Mouse (Mus musculus): ENCODE measurements at regions not wholly inside any gene's neighbourhood (a gene's known extent, or its start where the extent isn't known, plus 50 kb on each side); places are given as distances from the start of the nearest gene placed in this dataset.

GRCm38 (mm10) chr16:63084021-63084756, 230.1 kb downstream of the Pros1 start:
- 73% methylated on average over 10 of the region's 10 CpGs for WGBS
- Histone ChIP-seq H3K4me3 (ENCODE audit: low read depth, low read length) (no peak overlapping the region), H3K9ac (replicated peaks; ENCODE audit: low read length) (no peak overlapping the region), H3K27me3 (ENCODE audit: control insufficient read depth, insufficient read depth, low read length) (no peaks in the 10 kb centered on the region), H3K27ac (replicated peaks; ENCODE audit: low read depth, low read length) (no peak overlapping the region), H3K9me3 (replicated peaks; ENCODE audit: control insufficient read depth, low read length) (no peaks in the 10 kb centered on the region), H3K36me3 (replicated peaks; ENCODE audit: control insufficient read depth, insufficient read depth, low read depth, low read length) (no peaks in the 10 kb centered on the region), H3K4me1 (ENCODE audit: control insufficient read depth, insufficient read depth, low read length) (no peaks in the 10 kb centered on the region), H3K4me2 (ENCODE audit: low read depth, low read length) (no peak overlapping the region)
- DNase-seq (ENCODE audit: low spot score): no peak
- ATAC-seq (replicated peaks; ENCODE audit: insufficient number of reproducible peaks, low FRiP score, low TSS enrichment, low read depth): no peak

- H3K4me2 ChIP-seq (ENCODE audit: low read depth, low read length): no peak overlapping the region
- H3K9me3 ChIP-seq (replicated peaks; ENCODE audit: control insufficient read depth, low read length): no peaks in the 10 kb centered on the region
- H3K4me3 ChIP-seq (ENCODE audit: low read depth, low read length): no peak overlapping the region
- no peaks in the 10 kb centered on the region for H3K4me1 ChIP-seq (ENCODE audit: control insufficient read depth, insufficient read depth, low read length)
- no peak overlapping the region for H3K9ac ChIP-seq (replicated peaks; ENCODE audit: low read length)
- H3K27me3 ChIP-seq (ENCODE audit: control insufficient read depth, insufficient read depth, low read length): no peaks in the 10 kb centered on the region
- WGBS: 87% methylated on average over 9 of the region's 9 CpGs
- ATAC-seq (replicated peaks; ENCODE audit: insufficient number of reproducible peaks, low FRiP score, low TSS enrichment, low read depth): no peak
- H3K36me3 ChIP-seq (replicated peaks; ENCODE audit: control insufficient read depth, insufficient read depth, low read depth, low read length): no peaks in the 10 kb centered on the region
- DNase-seq (ENCODE audit: low spot score): no peak
- no peak overlapping the region for H3K27ac ChIP-seq (replicated peaks; ENCODE audit: low read depth, low read length)
Measured at GRCm38 (mm10) chr16:63086086-63086796, 232.1 kb downstream of the Pros1 start.

GRCm38 (mm10) chr16:63091471-63092300, 237.6 kb downstream of the Pros1 start:
- no peaks in the 10 kb centered on the region for H3K9me3 ChIP-seq (replicated peaks; ENCODE audit: control insufficient read depth, low read length)
- H3K4me3 ChIP-seq (ENCODE audit: low read depth, low read length): no peak overlapping the region
- ATAC-seq (replicated peaks; ENCODE audit: insufficient number of reproducible peaks, low FRiP score, low TSS enrichment, low read depth) (peak; percentile 72; the same call in 1 of the 2 replicates), DNase-seq (ENCODE audit: low spot score) (peak; percentile 26)
- H3K4me1 ChIP-seq (ENCODE audit: control insufficient read depth, insufficient read depth, low read length): no peaks in the 10 kb centered on the region
- H3K27ac ChIP-seq (replicated peaks; ENCODE audit: low read depth, low read length): no peak overlapping the region
- WGBS: 55% methylated on average over 11 of the region's 11 CpGs
- no peaks in the 10 kb centered on the region for H3K36me3 ChIP-seq (replicated peaks; ENCODE audit: control insufficient read depth, insufficient read depth, low read depth, low read length)
- H3K4me2 ChIP-seq (ENCODE audit: low read depth, low read length): no peak overlapping the region
- H3K27me3 ChIP-seq (ENCODE audit: control insufficient read depth, insufficient read depth, low read length): no peaks in the 10 kb centered on the region
- H3K9ac ChIP-seq (replicated peaks; ENCODE audit: low read length): no peak overlapping the region

DNA sequence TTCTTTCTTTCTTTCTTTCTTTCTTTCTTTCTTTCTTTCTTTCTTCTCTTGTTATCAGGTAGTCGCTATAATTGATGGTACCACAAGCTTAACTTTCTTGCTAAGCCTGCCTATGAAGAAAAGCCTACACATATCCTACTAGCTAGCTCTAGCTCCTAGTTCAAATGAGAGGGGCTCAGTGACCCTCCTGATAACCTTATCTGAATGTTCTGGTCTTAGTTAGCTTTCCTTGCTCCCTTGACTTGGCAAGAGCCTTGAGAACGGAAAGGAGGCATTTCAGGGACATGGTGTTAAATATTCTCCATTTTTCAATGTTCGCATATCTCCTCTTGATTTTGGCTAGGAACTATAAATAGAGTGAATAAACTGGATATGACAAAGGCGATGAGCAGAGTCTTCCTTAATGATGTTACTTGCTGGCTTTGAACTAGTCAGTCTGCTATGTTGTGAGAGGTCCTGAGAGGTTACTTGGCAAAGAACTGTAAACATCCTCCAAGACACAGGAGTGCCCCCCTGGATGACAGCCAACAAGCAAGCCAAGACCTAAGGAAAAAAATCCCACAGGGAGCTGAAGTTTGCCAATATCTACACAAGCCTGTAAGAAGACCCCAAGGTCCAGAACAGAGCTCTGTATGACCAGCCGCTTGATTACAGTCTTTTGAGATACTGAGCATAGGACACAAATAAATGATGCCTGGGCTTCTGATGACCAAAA, 240.2 kb downstream of the Pros1 start:
- ATAC-seq (replicated peaks; ENCODE audit: insufficient number of reproducible peaks, low FRiP score, low TSS enrichment, low read depth): no peak
- 95% methylated on average over 5 of the region's 5 CpGs for WGBS

DNA sequence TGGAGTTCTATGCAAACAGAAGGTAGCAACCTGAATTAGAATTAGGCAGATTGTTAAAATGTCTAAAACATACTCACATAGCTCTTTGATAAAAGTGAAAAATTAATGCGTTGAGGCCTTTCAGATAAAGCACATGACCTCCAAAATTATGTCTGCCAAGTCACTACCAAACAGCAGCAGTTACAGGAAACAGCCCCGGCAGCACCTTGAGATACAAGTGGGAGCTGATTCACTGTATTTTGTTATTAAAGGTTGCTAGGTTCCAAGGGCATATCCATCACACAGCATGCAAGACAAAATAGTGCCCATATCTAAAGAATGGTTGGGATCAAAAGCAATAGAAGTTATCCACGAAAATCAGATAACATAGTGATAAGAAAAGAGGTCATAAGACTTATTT, 248.3 kb downstream of the Pros1 start:
- Histone ChIP-seq H3K27ac (replicated peaks; ENCODE audit: low read depth, low read length) (no peak overlapping the region), H3K4me1 (ENCODE audit: control insufficient read depth, insufficient read depth, low read length) (no peaks in the 10 kb centered on the region), H3K9me3 (replicated peaks; ENCODE audit: control insufficient read depth, low read length) (no peaks in the 10 kb centered on the region), H3K36me3 (replicated peaks; ENCODE audit: control insufficient read depth, insufficient read depth, low read depth, low read length) (no peaks in the 10 kb centered on the region), H3K4me3 (ENCODE audit: low read depth, low read length) (no peak overlapping the region), H3K4me2 (ENCODE audit: low read depth, low read length) (no peak overlapping the region), H3K9ac (replicated peaks; ENCODE audit: low read length) (no peak overlapping the region), H3K27me3 (ENCODE audit: control insufficient read depth, insufficient read depth, low read length) (no peaks in the 10 kb centered on the region)
- DNase-seq (ENCODE audit: low spot score) (no peak), ATAC-seq (replicated peaks; ENCODE audit: insufficient number of reproducible peaks, low FRiP score, low TSS enrichment, low read depth) (no peak)
- 77% methylated on average over 3 of the region's 3 CpGs for WGBS

More for the DNA sequence above, 240.2 kb downstream of the Pros1 start:
- DNase-seq (ENCODE audit: low spot score): no peak
- Histone ChIP-seq H3K9ac (replicated peaks; ENCODE audit: low read length) (no peak overlapping the region), H3K27ac (replicated peaks; ENCODE audit: low read depth, low read length) (no peak overlapping the region), H3K4me2 (ENCODE audit: low read depth, low read length) (no peak overlapping the region), H3K4me1 (ENCODE audit: control insufficient read depth, insufficient read depth, low read length) (no peaks in the 10 kb centered on the region), H3K36me3 (replicated peaks; ENCODE audit: control insufficient read depth, insufficient read depth, low read depth, low read length) (no peaks in the 10 kb centered on the region), H3K4me3 (ENCODE audit: low read depth, low read length) (no peak overlapping the region), H3K27me3 (ENCODE audit: control insufficient read depth, insufficient read depth, low read length) (no peaks in the 10 kb centered on the region), H3K9me3 (replicated peaks; ENCODE audit: control insufficient read depth, low read length) (no peaks in the 10 kb centered on the region)

DNA sequence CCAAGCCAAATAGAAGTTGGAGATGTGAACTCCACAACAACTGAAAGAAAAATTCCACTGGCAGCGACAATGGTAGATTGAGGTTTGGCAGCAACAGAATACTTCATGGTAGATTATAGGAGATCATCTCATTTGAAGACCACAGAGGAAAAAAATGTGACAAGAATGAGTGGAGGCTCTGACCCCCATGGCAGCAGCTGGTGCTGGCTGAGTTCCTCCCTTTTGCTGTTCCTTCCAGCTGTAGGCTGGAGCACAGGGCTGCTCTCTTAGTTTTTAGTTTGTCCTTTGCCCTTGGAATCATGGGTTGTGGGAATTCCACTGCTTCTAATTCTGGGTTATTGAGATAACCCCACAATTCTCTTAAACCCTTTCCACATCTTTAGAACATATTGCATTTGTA, 248.8 kb downstream of the Pros1 start:
- Histone ChIP-seq H3K4me1 (ENCODE audit: control insufficient read depth, insufficient read depth, low read length) (no peaks in the 10 kb centered on the region), H3K36me3 (replicated peaks; ENCODE audit: control insufficient read depth, insufficient read depth, low read depth, low read length) (no peaks in the 10 kb centered on the region), H3K4me2 (ENCODE audit: low read depth, low read length) (no peak overlapping the region), H3K9me3 (replicated peaks; ENCODE audit: control insufficient read depth, low read length) (no peaks in the 10 kb centered on the region), H3K27me3 (ENCODE audit: control insufficient read depth, insufficient read depth, low read length) (no peaks in the 10 kb centered on the region), H3K4me3 (ENCODE audit: low read depth, low read length) (no peak overlapping the region), H3K27ac (replicated peaks; ENCODE audit: low read depth, low read length) (no peak overlapping the region), H3K9ac (replicated peaks; ENCODE audit: low read length) (no peak overlapping the region)
- 93% methylated on average over 1 of the region's 1 CpGs for WGBS
- ATAC-seq (replicated peaks; ENCODE audit: insufficient number of reproducible peaks, low FRiP score, low TSS enrichment, low read depth) (no peak), DNase-seq (ENCODE audit: low spot score) (no peak)

GRCm38 (mm10) chr16:63104383-63104782, 250.3 kb downstream of the Pros1 start:
- no peak overlapping the region for H3K4me2 ChIP-seq (ENCODE audit: low read depth, low read length)
- H3K27ac ChIP-seq (replicated peaks; ENCODE audit: low read depth, low read length): no peak overlapping the region
- 89% methylated on average over 5 of the region's 5 CpGs for WGBS
- H3K4me1 ChIP-seq (ENCODE audit: control insufficient read depth, insufficient read depth, low read length): no peaks in the 10 kb centered on the region
- no peaks in the 10 kb centered on the region for H3K27me3 ChIP-seq (ENCODE audit: control insufficient read depth, insufficient read depth, low read length)
- ATAC-seq (replicated peaks; ENCODE audit: insufficient number of reproducible peaks, low FRiP score, low TSS enrichment, low read depth) (no peak), DNase-seq (ENCODE audit: low spot score) (no peak)
- no peaks in the 10 kb centered on the region for H3K36me3 ChIP-seq (replicated peaks; ENCODE audit: control insufficient read depth, insufficient read depth, low read depth, low read length)
- no peaks in the 10 kb centered on the region for H3K9me3 ChIP-seq (replicated peaks; ENCODE audit: control insufficient read depth, low read length)
- H3K4me3 ChIP-seq (ENCODE audit: low read depth, low read length): no peak overlapping the region
- H3K9ac ChIP-seq (replicated peaks; ENCODE audit: low read length): no peak overlapping the region
